Mouse (Mus musculus) lung, postnatal 10 days (tissue): Measurements from ENCODE around the gene Brca1.
"Not testable (repeated sequence)": the region's sequence is repeated elsewhere in the genome, so short reads cannot be mapped to it uniquely, and the experiment has no call there.

Experiments used
- DNase-seq: peaks from one replicate; pipeline ENCODE4 v3.0.0; 2021

Brca1 gene

GRCm38 (mm10) chr11:101447786-101448185 is 104.0 kb downstream of the Brca1 start:
- DNase-seq = no peak

- not testable (repeated sequence) for DNase-seq
Measured at GRCm38 (mm10) chr11:101446860-101447259, 104.9 kb downstream of the Brca1 start.

DNA sequence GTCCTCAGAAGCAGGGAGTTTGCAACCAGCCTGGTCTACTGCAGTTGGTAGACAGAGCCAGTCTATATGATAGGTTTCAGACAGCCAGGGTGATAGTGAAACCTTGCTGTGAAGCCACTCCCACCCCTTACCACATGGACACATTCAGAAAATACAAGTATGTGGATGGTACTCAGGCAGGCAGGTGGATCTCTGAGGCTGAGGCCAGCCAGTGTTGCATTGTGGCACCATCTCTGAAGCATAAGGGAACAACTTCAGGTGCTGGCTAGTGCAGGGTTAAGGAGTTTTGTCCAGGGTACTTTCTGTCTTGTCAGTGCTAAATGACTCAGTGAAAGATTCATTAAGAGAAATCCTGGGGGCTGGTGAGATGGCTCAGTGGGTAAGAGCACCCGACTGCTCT is 105.4 kb downstream of the Brca1 start:
- DNase-seq = no peak

DNA sequence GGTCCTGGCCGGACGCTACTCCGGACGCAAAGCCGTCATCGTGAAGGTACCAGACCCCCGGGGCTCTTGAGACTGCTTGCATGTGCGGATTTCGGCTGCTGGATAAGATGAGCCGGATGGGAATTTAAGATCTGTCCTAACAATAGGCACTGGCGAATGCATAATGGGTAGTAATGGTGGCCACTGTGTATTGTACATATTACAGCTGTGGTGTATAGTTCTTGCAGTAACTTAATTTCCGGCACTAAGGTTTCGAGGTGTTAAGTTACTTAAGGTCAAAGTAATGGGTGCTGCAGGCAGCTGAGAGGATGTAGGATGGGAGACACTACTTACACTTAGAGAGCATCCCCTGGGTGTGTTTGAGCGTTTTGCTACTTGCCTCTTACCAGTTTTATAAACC is 109.0 kb downstream of the Brca1 start:
- DNase-seq = no peak

GRCm38 (mm10) chr11:101442127-101442693 is 109.5 kb downstream of the Brca1 start, which contains the start of gene Rpl27:
Gene Rpl27, plus strand, starts transcription at chr11:101442298.
- peak; percentile 99 for DNase-seq

DNA sequence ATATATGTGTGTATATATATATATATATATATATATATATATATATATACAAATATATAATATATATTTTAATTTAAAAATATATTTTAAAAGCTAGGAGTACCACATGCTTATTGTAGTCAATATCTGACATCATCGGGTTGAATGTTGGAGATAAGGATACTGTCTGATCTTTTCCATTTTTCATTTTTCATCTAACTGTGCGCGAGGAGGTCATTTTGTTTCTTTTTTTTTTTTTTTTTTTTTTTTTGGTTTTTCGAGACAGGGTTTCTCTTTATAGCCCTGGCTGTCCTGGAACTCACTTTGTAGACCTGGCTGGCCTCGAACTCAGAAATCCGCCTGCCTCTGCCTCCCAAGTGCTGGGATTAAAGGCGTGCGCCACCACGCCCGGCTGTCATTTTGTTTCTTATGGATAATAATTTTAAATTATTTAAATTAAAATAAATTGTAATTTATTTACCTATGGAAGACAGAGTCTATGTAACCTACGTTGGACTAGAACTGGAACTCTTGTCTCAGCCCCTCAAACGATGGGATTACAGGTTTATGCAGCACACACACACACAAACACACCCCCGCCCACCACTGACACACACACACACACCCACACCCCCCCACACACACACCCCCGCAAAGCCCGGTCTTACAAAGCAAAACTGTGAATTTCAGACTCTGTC is 110.2 kb downstream of the Brca1 start:
- not testable (repeated sequence) for DNase-seq
